Mouse (Mus musculus) erythroblast, embryonic 14.5 days (primary cell): ENCODE results near the gene Olfr103.

Experiments
- GATA1 ChIP-seq: IDR thresholded peaks from 2 replicates; pipeline ENCODE4 v1.6.1; 2012; ENCODE audit warnings: low read length, inconsistent platforms, mixed read lengths
- TAL1 ChIP-seq: IDR thresholded peaks from 3 replicates; pipeline ENCODE4 v1.6.1; 2012; ENCODE audit warnings: low read length, inconsistent platforms, mixed read lengths

- no peak for TF ChIP-seq GATA1
- no peak for TF ChIP-seq TAL1
Observed at GRCm38 (mm10) chr17:37378733-37379132, 39.2 kb upstream of the Olfr103 start, which contains the start of gene Olfr105-ps.
